Mouse (Mus musculus) inflammation-experienced regulatory T-cells, adult 16 weeks (primary cell): ENCODE measurements around the gene C130050O18Rik. TPM values are rescaled to one million over a fixed set of nuclear protein-coding genes. Genes with fewer than 3 reads are reported as not detected.

Experiments used
- polyA plus RNA-seq: library from polyadenylated mRNA; unstranded; fragments of 100-300 nt; shearing (Covaris generic); gene quantifications from one replicate; pipeline ENCODE4 v1.2.1, GENCODE M21; 2017

The C130050O18Rik gene
- polyA plus RNA-seq = 0.18 TPM

DNA sequence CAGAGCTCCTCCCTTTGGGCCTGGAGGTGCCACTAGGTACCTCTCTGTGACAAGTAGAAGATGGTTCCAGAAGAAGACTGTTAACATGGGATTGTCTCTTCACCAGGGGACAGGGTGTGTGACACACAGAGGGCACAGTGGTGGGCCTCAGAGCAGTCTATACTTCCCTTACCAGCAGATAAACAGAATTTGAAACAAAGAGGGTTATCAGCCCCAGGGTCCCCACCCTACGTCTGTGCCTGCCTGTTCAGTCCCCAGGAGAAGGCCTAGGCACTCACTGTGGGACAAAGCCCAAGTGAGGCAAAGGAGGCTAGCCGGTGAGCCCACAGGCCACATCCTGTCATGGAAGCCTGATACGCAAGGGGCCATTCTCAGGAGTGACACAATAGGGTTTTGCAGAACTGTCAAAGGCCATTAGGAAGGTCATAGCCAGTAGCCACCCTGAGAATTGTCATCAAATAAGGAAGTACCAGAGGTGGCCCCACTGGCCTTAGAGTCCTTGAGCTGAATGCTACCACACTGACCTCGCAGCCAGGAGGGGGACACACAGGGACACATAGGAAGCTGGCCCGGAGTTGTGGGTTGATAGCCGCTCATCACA lies at the start of gene C130050O18Rik:
Gene C130050O18Rik, plus strand, starts transcription at position 480 of the 601 bp plus-strand sequence.

GRCm38 (mm10) chr5:139377468-139378270 lies 27.4 kb upstream of the C130050O18Rik start, which contains the start of gene Gpr146:
Gpr146 (plus strand) TSS chr5:139377697.

DNA sequence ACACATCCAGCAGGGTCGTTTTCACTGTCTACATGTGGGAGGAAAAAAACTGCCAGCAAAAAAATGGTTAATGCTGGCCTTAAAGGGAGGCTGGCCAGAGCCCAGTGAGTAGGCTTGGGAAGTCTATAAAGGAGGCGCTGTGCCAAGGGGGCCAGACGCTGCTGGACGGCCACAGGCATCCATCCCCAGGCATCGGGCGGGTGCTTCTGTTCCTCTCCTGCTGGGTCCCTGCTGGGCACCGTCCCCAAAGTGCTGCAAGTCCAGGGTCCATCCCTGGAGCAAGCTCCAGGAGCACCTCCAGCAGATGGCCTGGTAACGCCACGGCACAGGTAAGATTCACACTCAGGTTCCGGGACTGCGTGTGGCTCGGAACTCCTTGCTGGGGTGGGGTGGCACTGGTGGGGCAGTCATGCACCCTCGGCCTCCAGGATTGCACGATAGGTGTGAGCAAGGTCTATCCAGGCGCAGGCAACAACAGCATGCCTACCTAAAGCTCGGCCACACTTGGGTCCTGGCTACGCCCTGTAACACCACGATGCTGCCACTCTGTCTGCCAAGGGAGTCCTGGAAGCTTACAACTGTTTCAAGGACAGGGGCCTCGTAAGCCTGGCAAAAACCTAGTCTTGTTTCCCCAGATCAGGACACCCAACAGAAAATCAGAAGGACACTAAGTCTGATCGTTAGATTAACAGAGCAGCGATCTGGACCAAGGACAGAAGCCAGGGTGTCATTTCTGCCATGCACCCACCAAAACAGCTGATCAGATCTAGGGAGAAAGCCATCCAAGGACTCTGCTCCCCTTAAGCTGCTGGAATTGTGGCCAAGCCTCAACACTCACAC lies 18.2 kb downstream of the C130050O18Rik start, which contains the start of gene Gper1:
Gene Gper1, plus strand, starts transcription at position 126 of the 840 bp plus-strand sequence.

DNA sequence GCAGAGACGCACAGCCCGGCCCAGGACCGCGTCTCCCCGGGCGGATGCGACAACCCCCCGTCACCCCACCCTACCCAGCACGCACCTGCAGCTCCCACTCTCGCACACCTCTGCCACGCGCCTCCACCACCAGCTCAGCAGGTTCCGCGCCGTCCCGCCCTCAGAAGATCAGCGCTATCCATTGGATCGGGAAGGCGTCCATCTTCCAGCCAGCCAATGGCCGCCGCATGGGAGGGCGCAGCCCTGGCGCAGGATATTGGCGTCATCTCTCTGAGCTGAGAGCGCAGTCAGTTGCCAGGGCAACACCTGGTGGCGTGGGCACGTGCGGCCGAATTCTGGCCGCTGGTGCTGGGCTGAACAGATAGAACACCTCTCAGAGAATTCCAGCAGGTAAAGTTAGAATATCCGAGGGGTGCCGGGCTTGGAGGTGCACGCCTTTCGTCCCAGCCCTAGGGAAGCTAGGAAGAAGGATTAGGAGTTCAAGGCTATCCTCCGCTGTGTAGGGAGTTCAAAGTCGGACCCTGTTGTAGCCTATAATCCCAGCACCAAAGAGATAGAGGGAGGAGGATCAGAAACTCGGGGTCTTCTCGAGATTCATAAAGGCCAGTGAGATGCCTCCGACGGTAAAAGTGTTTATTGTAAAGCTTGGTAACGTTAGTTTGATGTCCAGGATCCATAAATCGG lies 55.4 kb downstream of the C130050O18Rik start, which contains the start of gene 3110082I17Rik:
Gene 3110082I17Rik, minus strand, starts transcription at position 144 of the 684 bp plus-strand sequence.

Other genes starting within 250 kb of the C130050O18Rik start
- gene Sun1, start 204.6 kb upstream of the C130050O18Rik start, polyA plus RNA-seq = 60.6 TPM
- gene Get4, start 153.0 kb upstream of the C130050O18Rik start, polyA plus RNA-seq = 14.8 TPM
- 2.8 TPM for gene Adap1, start 79.7 kb upstream of the C130050O18Rik start, polyA plus RNA-seq
- gene Cox19, start 53.9 kb upstream of the C130050O18Rik start, polyA plus RNA-seq = 50.5 TPM
- not detected for gene Cyp2w1, start 52.7 kb upstream of the C130050O18Rik start, polyA plus RNA-seq
- 9.2 TPM for gene Gpr146, start 27.6 kb upstream of the C130050O18Rik start, polyA plus RNA-seq
- gene Gper1, start 17.9 kb downstream of the C130050O18Rik start, polyA plus RNA-seq = not detected
- gene 3110082I17Rik, start 55.2 kb downstream of the C130050O18Rik start, polyA plus RNA-seq = 7.1 TPM
- 17.2 TPM for gene Zfand2a, start 79.3 kb downstream of the C130050O18Rik start, polyA plus RNA-seq
- not detected for gene Uncx, start 138.2 kb downstream of the C130050O18Rik start, polyA plus RNA-seq